Mouse (Mus musculus) MEL-GATA-1-ER (cell line): ENCODE measurements around the gene Akt3.

Experiments used
- DNase-seq: peaks from one replicate; pipeline ENCODE4 v3.0.0-alpha.2; 2012; ENCODE audit warnings: low read depth; ENCODE audit errors: extremely low read depth

The Akt3 gene

GRCm38 (mm10) chr1:177188708-177189107 lies 69.3 kb downstream of the Akt3 start:
- peak; percentile 69 for DNase-seq

GRCm38 (mm10) chr1:177186751-177187150 lies 71.3 kb downstream of the Akt3 start:
- DNase-seq, result no peak

- DNase-seq, result no peak
Measured at GRCm38 (mm10) chr1:177179635-177180034, 78.4 kb downstream of the Akt3 start.

- DNase-seq, result no peak
Measured at GRCm38 (mm10) chr1:177175436-177175835, 82.6 kb downstream of the Akt3 start.

- DNase-seq, result no peak
Measured at GRCm38 (mm10) chr1:177171300-177171699, 86.7 kb downstream of the Akt3 start.

- DNase-seq, result no peak
Measured at GRCm38 (mm10) chr1:177165789-177166188, 92.2 kb downstream of the Akt3 start.

GRCm38 (mm10) chr1:177165336-177165735 lies 92.7 kb downstream of the Akt3 start:
- DNase-seq, result no peak

GRCm38 (mm10) chr1:177150344-177151021 lies 107.5 kb downstream of the Akt3 start:
- DNase-seq, result no peak

- no peak for DNase-seq
Measured at GRCm38 (mm10) chr1:177148746-177149145, 109.3 kb downstream of the Akt3 start.

GRCm38 (mm10) chr1:177141468-177141867 lies 116.5 kb downstream of the Akt3 start:
- DNase-seq, result no peak

- no peak for DNase-seq
Measured at GRCm38 (mm10) chr1:177139652-177140051, 118.4 kb downstream of the Akt3 start.

GRCm38 (mm10) chr1:177131458-177131857 lies 126.5 kb downstream of the Akt3 start:
- DNase-seq, result no peak

- no peak for DNase-seq
Measured at GRCm38 (mm10) chr1:177126674-177127073, 131.3 kb downstream of the Akt3 start.

- peak; percentile 33 for DNase-seq
Measured at GRCm38 (mm10) chr1:177110665-177111271, 147.2 kb downstream of the Akt3 start.

- DNase-seq, result no peak
Measured at GRCm38 (mm10) chr1:177090465-177090864, 167.5 kb downstream of the Akt3 start.

GRCm38 (mm10) chr1:177089515-177089914 lies 168.5 kb downstream of the Akt3 start:
- peak; percentile 69 for DNase-seq

- DNase-seq, result no peak
Measured at GRCm38 (mm10) chr1:177089048-177089447, 169.0 kb downstream of the Akt3 start.

GRCm38 (mm10) chr1:177081957-177082645 lies 175.9 kb downstream of the Akt3 start:
- DNase-seq, result no peak

- no peak for DNase-seq
Measured at GRCm38 (mm10) chr1:177069161-177069560, 188.8 kb downstream of the Akt3 start.

- DNase-seq, result no peak
Measured at GRCm38 (mm10) chr1:177067123-177067646, 190.8 kb downstream of the Akt3 start.

GRCm38 (mm10) chr1:177065732-177066131 lies 192.3 kb downstream of the Akt3 start:
- DNase-seq, result peak; percentile 5

- no peak for DNase-seq
Measured at GRCm38 (mm10) chr1:177061761-177062160, 196.2 kb downstream of the Akt3 start.
